Mouse (Mus musculus) bone marrow, adult 2 months (tissue): ENCODE measurements around the gene Itgal. TPM values are rescaled to one million over a fixed set of nuclear protein-coding genes. Genes with fewer than 3 reads are reported as not detected.

Experiments used
- H3K27ac ChIP-seq: fragments of 200-500 bp; 2 replicates; pipeline ENCODE4 v1.5.1; 2012; ENCODE audit warnings: low read depth, mild to moderate bottlenecking, control low read depth, inconsistent platforms, low read length; ENCODE audit not compliant: control insufficient read depth, poor library complexity, insufficient read depth
- H3K4me1 ChIP-seq: fragments of 200-500 bp; 2 replicates; pipeline ENCODE4 v1.6.1; 2011; ENCODE audit warnings: low read length; ENCODE audit not compliant: control insufficient read depth, insufficient read depth
- H3K4me3 ChIP-seq: fragments of 200-500 bp; replicated peaks from 2 replicates; pipeline ENCODE3; 2011; ENCODE audit warnings: mild to moderate bottlenecking, low read depth, low read length, control low read depth; ENCODE audit not compliant: control insufficient read depth
- CTCF ChIP-seq: fragments of 200-500 bp; IDR thresholded peaks from 2 replicates; pipeline ENCODE4 v1.5.1; 2011; ENCODE audit warnings: low read length, control low read depth; ENCODE audit not compliant: control insufficient read depth, insufficient read depth
- POLR2A ChIP-seq: fragments of 200-500 bp; IDR thresholded peaks from 2 replicates; pipeline ENCODE4 v1.6.1; 2011; ENCODE audit warnings: low read depth, mild to moderate bottlenecking, control low read depth, low read length, borderline replicate concordance; ENCODE audit not compliant: control insufficient read depth
- WGBS: fragments of 180-500 bp; shearing (Covaris S2); methylation state at CpG from one replicate; pipeline ENCODE4 v1.1.7; 2018; 5-methylcytosine and 5-hydroxymethylcytosine counted together
- polyA plus RNA-seq: library from polyadenylated mRNA; stranded (reverse); fragments of >200 nt; gene quantifications from 2 replicates; pipeline ENCODE4 v1.2.4, GENCODE M21; 2011; ENCODE audit warnings: low replicate concordance; ENCODE audit not compliant: missing spikeins, insufficient read depth, insufficient read length

The Itgal gene
- polyA plus RNA-seq, 1 experiment, result 51.9 TPM

GRCm38 (mm10) chr7:127259186-127259905 is 36.7 kb upstream of the Itgal start:
- Histone ChIP-seq H3K27ac (no peak overlapping the region), H3K4me1 (peaks cover 8% of the 10 kb centered on the region), H3K4me3 (no peak overlapping the region)
- WGBS, result 66% methylated on average over 8 of the region's 8 CpGs
- TF ChIP-seq POLR2A (no peak), CTCF (no peak)

- WGBS, result under 1% methylated on average over 50 of the region's 50 CpGs
- peaks cover 3% of the 10 kb centered on the region for H3K4me1 ChIP-seq
Observed at GRCm38 (mm10) chr7:127260309-127261111, 35.5 kb upstream of the Itgal start, which contains the start of gene Dctpp1. Dctpp1 (minus strand) TSS chr7:127260709.

GRCm38 (mm10) chr7:127262218-127262961 is 33.7 kb upstream of the Itgal start:
- WGBS, result 68% methylated on average over 10 of the region's 10 CpGs
- peaks cover 3% of the 10 kb centered on the region for H3K4me1 ChIP-seq
- no peak overlapping the region for H3K27ac ChIP-seq
- H3K4me3 ChIP-seq, result no peak overlapping the region
- TF ChIP-seq POLR2A (no peak), CTCF (no peak)

More at GRCm38 (mm10) chr7:127260309-127261111, 35.5 kb upstream of the Itgal start, which contains the start of gene Dctpp1:
- Histone ChIP-seq H3K4me3 (peak within 1 kb of the TSS; percentile 94), H3K27ac (peak within 1 kb of the TSS; percentile 40)
- peak; percentile 90 for TF ChIP-seq POLR2A
- peak; percentile 92 for TF ChIP-seq CTCF

- 94% methylated on average over 3 of the region's 3 CpGs for WGBS
- no peak overlapping the region for H3K4me3 ChIP-seq
- TF ChIP-seq POLR2A, result no peak
- no peak for TF ChIP-seq CTCF
- H3K4me1 ChIP-seq, result no peaks in the 10 kb centered on the region; the same call in 1 of the 2 replicates
- H3K27ac ChIP-seq, result no peak overlapping the region
Observed at GRCm38 (mm10) chr7:127263526-127263925, 32.5 kb upstream of the Itgal start.

GRCm38 (mm10) chr7:127270256-127270655 is 25.8 kb upstream of the Itgal start:
- TF ChIP-seq POLR2A (no peak), CTCF (no peak)
- H3K27ac ChIP-seq, result peak overlapping the region; percentile 68; the same call in 1 of the 2 replicates
- H3K4me1 ChIP-seq, result peaks cover 4% of the 10 kb centered on the region
- H3K4me3 ChIP-seq, result no peak overlapping the region
- 23% methylated on average over 2 of the region's 2 CpGs for WGBS

- TF ChIP-seq POLR2A (no peak), CTCF (no peak)
- Histone ChIP-seq H3K4me1 (peaks cover 4% of the 10 kb centered on the region), H3K4me3 (no peak overlapping the region), H3K27ac (peak overlapping the region; percentile 68; the same call in 1 of the 2 replicates)
- WGBS, result 51% methylated on average over 5 of the region's 5 CpGs
Observed at GRCm38 (mm10) chr7:127270666-127271065, 25.4 kb upstream of the Itgal start.

- 86% methylated on average over 4 of the region's 4 CpGs for WGBS
- no peak overlapping the region for H3K4me3 ChIP-seq
Observed at GRCm38 (mm10) chr7:127271093-127271492, 25.0 kb upstream of the Itgal start.

GRCm38 (mm10) chr7:127272566-127272965 is 23.5 kb upstream of the Itgal start:
- Histone ChIP-seq H3K4me1 (peaks cover 4% of the 10 kb centered on the region), H3K27ac (no peak overlapping the region), H3K4me3 (peak overlapping the region; percentile 92)
- TF ChIP-seq POLR2A (no peak), CTCF (no peak)
- 90% methylated on average over 15 of the region's 15 CpGs for WGBS

More at GRCm38 (mm10) chr7:127271093-127271492, 25.0 kb upstream of the Itgal start:
- no peak for TF ChIP-seq CTCF
- no peak for TF ChIP-seq POLR2A
- H3K27ac ChIP-seq, result peak overlapping the region; percentile 64; the same call in 1 of the 2 replicates
- H3K4me1 ChIP-seq, result peaks cover 4% of the 10 kb centered on the region
